23 mouse cellular contexts compared by ENCODE assay signal in the genomic region with DNA sequence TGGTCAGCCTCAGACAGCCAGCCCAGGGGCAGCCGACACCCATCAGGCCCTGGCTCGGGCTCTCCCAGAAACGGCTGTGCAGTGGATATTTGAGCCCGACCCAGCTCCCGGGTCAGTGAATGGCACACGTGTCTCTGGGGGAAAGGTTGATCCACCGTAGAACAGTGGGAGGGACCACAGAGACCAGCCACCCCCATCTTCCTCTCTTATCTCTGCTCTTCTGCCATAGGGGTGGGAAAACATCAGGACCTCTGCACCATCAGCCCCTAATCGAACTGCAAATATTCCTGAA. TPM values are rescaled to one million over a fixed set of nuclear protein-coding genes. Genes with fewer than 3 reads are reported as not detected.
DNase-seq lines count a peak whose midpoint lies in the region; ATAC-seq and TF ChIP-seq lines count a peak whose summit lies in the region.
"Had no signal": no experiment of that assay in that cellular context is flagged by ENCODE, and none has a peak within 500 bp of the region (broad histone marks: within the 10 kb centered on the region; RNA-seq: fewer than 3 reads in every experiment).

No protein-coding gene starts in this region.

- H3K36me3 ChIP-seq in kidney, postnatal 0 days (ENCODE audit: insufficient read depth, low read length), result no peaks in the 10 kb centered on the region
- H3K36me3 ChIP-seq in stomach, embryonic 16.5 days (ENCODE audit: control insufficient read depth, insufficient read depth, low read length), result no peaks in the 10 kb centered on the region
- no peaks in the 10 kb centered on the region for H3K36me3 ChIP-seq in heart, embryonic 12.5 days
- H3K36me3 ChIP-seq: heart, embryonic 10.5 days; limb, embryonic 12.5 days; liver, embryonic 13.5 days had no signal

- no peak overlapping the region for H3K9ac ChIP-seq in kidney, postnatal 0 days (ENCODE audit: low read depth, low read length)
- H3K9ac ChIP-seq in stomach, embryonic 16.5 days (ENCODE audit: low read length), result peak overlapping the region; percentile 38; the same call in 1 of the 2 replicates
- no peak overlapping the region for H3K9ac ChIP-seq in heart, embryonic 12.5 days
- H3K9ac ChIP-seq: forebrain, embryonic 13.5 days; liver, embryonic 13.5 days had no signal

- no peak for TF ChIP-seq CTCF in kidney, postnatal 0 days (IDR thresholded peaks at IDR 0.05; ENCODE audit: low read depth)

- H3K4me1 ChIP-seq in kidney, postnatal 0 days (replicated peaks; ENCODE audit: insufficient read depth, low read length), result peaks cover 8% of the 10 kb centered on the region; the same call in 1 of the 2 replicates
- peaks cover 18% of the 10 kb centered on the region; the same call in 1 of the 2 replicates for H3K4me1 ChIP-seq in stomach, embryonic 16.5 days (ENCODE audit: control insufficient read depth, insufficient read depth, low read length)
- peaks cover 15% of the 10 kb centered on the region for H3K4me1 ChIP-seq in heart, embryonic 12.5 days (replicated peaks)

- 44% methylated on average over 8 of the region's 8 CpGs for WGBS in kidney, postnatal 0 days
- 44% methylated on average over 8 of the region's 8 CpGs for WGBS in stomach, embryonic 16.5 days
- 50% methylated on average over 8 of the region's 8 CpGs for WGBS in heart, embryonic 12.5 days

- no peaks in the 10 kb centered on the region for H3K9me3 ChIP-seq in kidney, postnatal 0 days (replicated peaks; ENCODE audit: low read length)
- H3K9me3 ChIP-seq in stomach, embryonic 16.5 days (replicated peaks; ENCODE audit: control insufficient read depth, low read length), result no peaks in the 10 kb centered on the region
- H3K9me3 ChIP-seq in heart, embryonic 12.5 days (replicated peaks), result no peaks in the 10 kb centered on the region
- H3K9me3 ChIP-seq: forebrain, embryonic 13.5 days; heart, embryonic 10.5 days; limb, embryonic 12.5 days; liver, embryonic 13.5 days had no signal

- H3K27ac ChIP-seq in kidney, postnatal 0 days, result no peak overlapping the region
- H3K27ac ChIP-seq in stomach, embryonic 16.5 days (ENCODE audit: low read length), result peak overlapping the region; percentile 22; the same call in 1 of the 2 replicates
- no peak overlapping the region for H3K27ac ChIP-seq in heart, embryonic 12.5 days (ENCODE audit: poor library complexity, severe bottlenecking)
- H3K27ac ChIP-seq: forebrain, embryonic 13.5 days; heart, embryonic 10.5 days; hindbrain, postnatal 0 days; layer of hippocampus, adult 2 months; limb, embryonic 12.5 days; liver, embryonic 13.5 days; macrophage had no signal

- no peak overlapping the region for H3K4me3 ChIP-seq in kidney, postnatal 0 days (replicated peaks; ENCODE audit: low read depth, low read length)
- no peak overlapping the region for H3K4me3 ChIP-seq in stomach, embryonic 16.5 days (replicated peaks; ENCODE audit: low read length)
- H3K4me3 ChIP-seq in heart, embryonic 12.5 days, result no peak overlapping the region
- H3K4me3 ChIP-seq: forebrain, embryonic 13.5 days; heart, embryonic 10.5 days; layer of hippocampus, adult 2 months; limb, embryonic 12.5 days; liver, embryonic 13.5 days had no signal

- 0 out of 2 replicates have a peak, but pooled peaks cover 4% of the 10 kb centered on the region for H3K27me3 ChIP-seq in kidney, postnatal 0 days (ENCODE audit: insufficient read depth, low read length)
- H3K27me3 ChIP-seq in stomach, embryonic 16.5 days (ENCODE audit: control insufficient read depth, insufficient read depth, low read length), result no peaks in the 10 kb centered on the region; the same call in none of the 2 replicates
- H3K27me3 ChIP-seq in heart, embryonic 12.5 days (replicated peaks), result peaks cover 44% of the 10 kb centered on the region

- H3K4me2 ChIP-seq in kidney, postnatal 0 days (ENCODE audit: low read length), result no peak overlapping the region
- no peak overlapping the region for H3K4me2 ChIP-seq in stomach, embryonic 16.5 days (ENCODE audit: low read depth, low read length)
- no peak overlapping the region for H3K4me2 ChIP-seq in heart, embryonic 12.5 days
- H3K4me2 ChIP-seq: forebrain, embryonic 13.5 days; limb, embryonic 12.5 days; liver, embryonic 13.5 days had no signal

- peak; percentile 35 for DNase-seq in kidney, postnatal 0 days (ENCODE audit: low spot score)
- no peak for DNase-seq in kidney, postnatal 25 days
- peak; percentile 65 for DNase-seq in MN1 (ENCODE audit: low spot score)
- DNase-seq in gastrocnemius, adult 8-10 months (ENCODE audit: low spot score in 2 of 2), result peak; percentile 39 to 56
- DNase-seq in lung, adult 18-20 months, result no peak
- DNase-seq: cerebellum, adult 2 months; cerebellum, postnatal 36 days; embryo, embryonic 11 days; kidney, postnatal 10 days; layer of hippocampus, postnatal 36 days; liver, embryonic 13.5 days; thymus, postnatal 14 days had no signal

- no peak for ATAC-seq in kidney, postnatal 0 days (replicated peaks; ENCODE audit: low FRiP score, low read depth)
- no peak for ATAC-seq in stomach, embryonic 16.5 days (ENCODE audit: insufficient read depth, low FRiP score)
- ATAC-seq in heart, embryonic 12.5 days (ENCODE audit: insufficient number of reproducible peaks, low FRiP score), result no peak
- ATAC-seq: forebrain, embryonic 13.5 days; hindbrain, postnatal 0 days; intestine, postnatal 0 days had no signal

RNA-seq across cellular contexts. Expression of a gene that starts 9.3 kb away (rescaled TPM):
- polyA plus RNA-seq in kidney, postnatal 0 days (2015; fragmentation: Nextera tagmentation; extraction: Ambion mirVana), result 17.5 and 26.5 TPM in 2 replicates
- total RNA-seq in gastrocnemius, adult 8-10 months (2022), result 10 to 100 TPM; 12.3 to 17.7 (median 14.3) TPM
- 8.7 and 13.7 TPM in 2 replicates for polyA plus RNA-seq in stomach, embryonic 16.5 days (2015; fragmentation: Nextera tagmentation; extraction: Ambion mirVana)
- 2.7 and 3.1 TPM in 2 replicates for polyA plus RNA-seq in heart, embryonic 12.5 days (2016; fragmentation: Nextera tagmentation; extraction: Ambion mirVana)
- total RNA-seq: hematopoietic stem cell, adult 5-6 weeks; monocyte, adult 5-6 weeks had no signal
- polyA plus RNA-seq: macrophage had no signal

Comparison
In these comparisons a context has a peak if more than half of its experiments do, and no peak if none do; other contexts are left out.
1. DNase-seq: peak in kidney, postnatal 0 days (single experiment), MN1 (single experiment) and gastrocnemius, adult 8-10 months (2 of 2); none in kidney, postnatal 25 days (0 of 2) and lung, adult 18-20 months (0 of 2).